Mouse (Mus musculus) right cerebral cortex, postnatal 36 days (tissue): Measurements from ENCODE around the gene Art2b.
"Not testable (repeated sequence)": the region's sequence is repeated elsewhere in the genome, so short reads cannot be mapped to it uniquely, and the experiment has no call there.

Experiments
- DNase-seq, 2 experiments: peaks; one replicate each; pipeline ENCODE4 v3.0.0; 2022; ENCODE audit warnings: low spot score in 2 of 2, mixed read lengths in 1 of 2

Gene Art2b

DNA sequence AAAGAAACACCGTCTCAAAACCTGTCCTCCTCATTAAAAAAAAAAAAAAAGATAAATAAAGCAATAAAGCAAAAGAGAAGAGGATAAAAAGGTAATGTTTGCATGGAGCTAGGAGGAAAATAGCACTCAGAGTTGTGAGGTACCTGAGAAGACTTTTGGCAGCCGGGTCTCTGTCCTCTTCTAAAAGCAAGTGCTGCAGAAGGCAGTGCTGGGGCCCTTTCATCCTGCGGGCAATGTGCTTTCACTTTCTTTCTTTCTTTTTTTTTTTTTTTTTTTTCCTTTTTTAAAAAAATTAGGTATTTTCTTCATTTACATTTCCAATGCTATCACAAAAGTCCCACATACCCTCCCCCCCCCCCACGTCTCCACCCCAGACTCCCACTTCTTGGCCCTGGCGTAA lies at the start of gene Art2b:
Gene Art2b, minus strand, starts transcription at position 193 of the 400 bp plus-strand sequence.
- no peak for DNase-seq

DNA sequence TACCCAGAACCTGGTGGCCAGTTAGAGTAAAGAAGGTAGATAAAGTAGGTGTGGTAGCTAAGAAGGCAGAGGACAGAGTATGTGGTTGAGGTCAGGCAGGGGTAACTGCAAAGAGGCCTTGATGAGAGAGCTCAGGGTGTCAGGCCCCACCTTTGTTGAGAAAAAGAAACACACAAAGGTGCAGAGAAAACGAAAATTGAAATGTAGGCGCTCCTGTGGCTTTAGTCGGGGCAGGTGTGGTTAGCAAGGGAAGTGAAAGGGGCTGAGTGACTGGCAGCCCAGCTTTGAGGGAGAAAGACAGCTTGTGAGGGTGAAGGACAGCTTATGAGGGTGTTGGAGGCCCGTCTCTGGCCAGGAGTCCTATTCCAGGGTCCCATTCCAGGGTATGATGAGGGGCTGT lies 49.1 kb upstream of the Art2b start:
- DNase-seq = no peak

DNA sequence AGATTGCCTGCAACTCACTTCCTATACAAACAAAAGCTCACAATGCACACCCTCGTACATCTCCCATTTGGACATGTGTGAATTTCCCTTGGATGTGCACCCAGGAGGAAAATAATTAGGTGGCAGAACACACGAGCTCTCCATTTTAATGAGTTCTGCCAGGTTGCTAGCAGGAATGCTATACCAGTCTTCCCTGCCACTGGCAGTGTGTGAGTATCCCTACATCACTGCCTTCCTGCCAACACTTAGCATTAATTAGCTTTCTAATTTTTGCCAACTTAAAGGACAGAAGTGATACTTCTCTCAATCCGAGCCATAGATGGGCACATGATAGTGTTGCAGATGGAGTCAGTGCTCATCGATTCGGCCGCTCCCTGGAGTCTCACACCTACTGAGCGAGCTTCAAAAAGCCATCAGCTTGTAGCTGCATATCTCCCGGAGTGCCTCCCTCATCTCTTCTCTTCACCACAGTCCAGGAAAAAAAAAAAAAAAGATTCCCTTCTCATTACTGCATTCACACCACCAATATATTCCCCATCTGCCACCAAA lies 48.3 kb upstream of the Art2b start:
- DNase-seq = no peak

DNA sequence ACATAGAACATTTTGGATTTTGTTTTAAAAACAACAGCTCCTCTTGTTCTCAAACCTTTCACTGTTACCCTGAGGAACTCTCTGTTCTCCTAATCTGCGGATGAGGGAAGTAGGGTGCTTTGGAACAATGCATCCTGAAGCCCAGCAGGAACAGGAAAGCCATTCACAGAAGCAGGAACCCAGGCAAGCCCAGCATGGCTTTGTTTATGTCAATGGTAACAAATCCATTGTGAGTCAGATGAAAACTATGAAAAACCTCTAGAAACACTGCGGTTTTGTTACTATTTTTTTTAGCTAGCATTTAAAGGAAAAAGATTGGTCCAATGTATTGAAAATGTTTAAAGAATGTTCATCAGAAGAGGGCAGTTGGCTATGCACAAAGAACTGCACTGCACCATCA lies 43.1 kb upstream of the Art2b start:
- DNase-seq = no peak

DNA sequence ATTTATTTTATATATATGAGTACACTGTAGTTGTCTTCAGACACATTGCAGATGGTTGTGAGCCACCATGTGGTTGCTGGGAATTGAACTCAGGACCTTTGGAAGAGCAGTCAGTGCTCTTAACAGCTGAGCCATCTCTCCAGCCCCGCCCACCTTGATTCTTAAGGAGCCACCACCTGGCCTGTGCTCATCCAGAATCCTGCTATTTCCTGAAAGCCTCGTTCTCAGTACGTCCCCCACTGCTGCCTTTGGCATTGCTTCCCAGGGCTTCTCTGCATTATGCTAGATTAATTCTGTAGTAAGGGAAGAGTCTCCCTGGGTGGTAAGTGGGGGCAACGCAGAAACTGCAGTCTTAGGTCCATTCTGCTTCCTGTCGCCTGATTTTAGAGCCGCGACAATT lies 41.8 kb upstream of the Art2b start:
- not testable (repeated sequence) for DNase-seq

DNA sequence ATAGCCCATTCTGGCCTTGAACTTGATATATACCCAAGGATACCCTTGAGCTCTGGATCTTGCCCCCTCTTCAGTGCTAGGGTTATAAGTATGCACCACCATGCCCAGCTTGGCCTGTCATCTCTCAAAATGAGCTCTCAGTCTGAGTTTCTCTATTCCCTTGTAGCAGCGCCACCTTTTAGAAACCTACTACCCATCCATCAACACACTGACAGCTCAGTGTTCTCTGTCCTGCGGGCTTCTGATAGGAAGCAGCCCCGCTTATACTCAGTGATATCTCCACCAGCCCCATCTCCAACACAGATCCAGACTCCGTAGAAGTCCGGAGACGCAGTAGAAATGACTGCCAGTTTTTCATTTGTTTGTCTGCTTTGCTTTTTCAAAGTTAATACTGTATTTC lies 38.9 kb upstream of the Art2b start:
- DNase-seq = no peak

DNA sequence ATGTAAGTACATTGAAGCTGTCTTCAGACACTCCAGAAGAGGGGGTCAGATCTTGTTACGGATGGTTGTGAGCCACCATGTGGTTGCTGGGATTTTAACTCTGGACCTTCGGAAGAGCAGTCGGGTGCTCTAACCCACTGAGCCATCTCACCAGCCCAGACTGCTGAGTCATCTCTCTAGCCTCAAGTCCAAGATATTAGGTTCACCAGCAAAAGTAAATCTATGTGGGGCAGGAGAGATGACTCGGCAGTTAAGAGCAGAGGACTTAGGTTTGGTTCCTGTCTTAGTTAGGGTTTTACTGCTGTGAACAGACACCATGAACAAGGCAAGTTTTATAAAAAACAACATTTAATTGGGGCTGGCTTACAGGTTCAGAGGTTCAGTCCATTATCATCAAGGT lies 36.5 kb upstream of the Art2b start:
- not testable (repeated sequence) for DNase-seq

DNA sequence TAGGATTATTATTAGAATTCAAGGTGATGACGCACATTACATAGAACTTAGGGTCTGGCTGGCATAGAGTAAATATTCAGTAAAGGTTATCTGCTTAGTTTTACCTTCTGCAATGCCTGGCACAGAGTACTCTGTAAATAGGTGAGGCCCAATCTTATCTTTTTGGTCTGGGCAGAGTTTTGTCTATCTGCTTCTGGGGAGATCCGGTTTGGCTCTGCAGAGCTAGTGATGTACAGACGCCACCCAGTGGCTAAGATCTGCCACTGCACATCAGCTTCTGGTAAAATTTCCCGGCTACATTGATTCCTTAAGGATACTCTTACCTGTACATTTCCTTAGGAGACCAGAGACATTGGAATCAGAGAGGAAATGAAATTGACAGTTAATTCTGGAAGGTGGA lies 35.0 kb upstream of the Art2b start:
- DNase-seq = peak; percentile 41 to 69

DNA sequence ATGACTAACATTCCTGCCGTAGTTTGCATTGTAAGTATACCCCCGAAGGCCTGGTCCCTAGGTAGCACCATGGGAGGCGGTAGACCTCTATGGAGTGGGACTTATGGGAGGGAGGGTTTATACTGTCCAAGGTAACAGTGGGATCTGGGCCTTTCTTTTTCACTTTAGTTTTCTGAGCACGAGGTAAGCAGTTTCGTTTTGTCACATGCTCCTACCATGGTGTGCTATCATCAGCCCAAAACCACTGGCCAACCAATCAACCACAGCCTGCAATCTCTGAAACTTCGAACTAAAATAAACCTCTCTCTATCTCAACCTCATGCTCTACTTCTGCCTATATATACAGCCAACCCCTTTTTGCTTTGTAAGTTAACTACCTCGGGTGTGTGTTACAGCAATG lies 32.9 kb upstream of the Art2b start:
- no peak for DNase-seq

DNA sequence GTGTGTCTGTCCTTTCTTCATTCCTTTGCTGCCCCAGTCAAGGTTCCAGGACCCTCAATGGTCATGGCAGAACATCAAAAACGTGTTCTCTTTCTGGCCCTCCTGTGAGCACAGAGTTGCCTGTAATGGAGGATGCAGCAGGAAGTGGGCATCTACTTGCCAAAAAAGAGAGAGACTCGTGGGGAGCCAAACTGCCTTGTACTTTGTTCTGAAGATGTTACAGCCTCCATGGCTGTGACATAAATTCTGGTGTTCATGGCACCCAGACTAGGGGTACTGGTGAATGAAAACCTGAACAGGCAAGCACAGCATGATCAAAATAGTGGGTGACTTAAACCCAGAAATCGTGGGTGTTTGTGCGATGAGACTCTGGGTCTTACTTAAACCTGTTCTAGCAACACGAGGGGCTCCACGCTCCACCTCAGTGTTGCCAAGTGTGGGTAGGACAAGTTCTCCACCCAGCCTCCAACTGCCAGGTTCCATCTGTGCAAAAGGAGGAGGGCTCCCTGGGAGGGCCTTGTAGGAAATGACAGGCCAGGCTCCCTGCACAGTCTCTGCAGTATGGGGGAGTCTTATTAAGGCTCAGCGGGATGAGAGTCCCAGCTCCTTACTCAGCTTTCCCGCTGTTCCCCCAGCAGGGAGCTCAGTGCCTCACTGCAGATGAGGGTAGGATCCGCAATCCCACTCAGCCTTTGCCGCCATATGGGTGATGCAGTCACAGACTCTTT lies 32.2 kb upstream of the Art2b start:
- peak; percentile 75 to 84 for DNase-seq

DNA sequence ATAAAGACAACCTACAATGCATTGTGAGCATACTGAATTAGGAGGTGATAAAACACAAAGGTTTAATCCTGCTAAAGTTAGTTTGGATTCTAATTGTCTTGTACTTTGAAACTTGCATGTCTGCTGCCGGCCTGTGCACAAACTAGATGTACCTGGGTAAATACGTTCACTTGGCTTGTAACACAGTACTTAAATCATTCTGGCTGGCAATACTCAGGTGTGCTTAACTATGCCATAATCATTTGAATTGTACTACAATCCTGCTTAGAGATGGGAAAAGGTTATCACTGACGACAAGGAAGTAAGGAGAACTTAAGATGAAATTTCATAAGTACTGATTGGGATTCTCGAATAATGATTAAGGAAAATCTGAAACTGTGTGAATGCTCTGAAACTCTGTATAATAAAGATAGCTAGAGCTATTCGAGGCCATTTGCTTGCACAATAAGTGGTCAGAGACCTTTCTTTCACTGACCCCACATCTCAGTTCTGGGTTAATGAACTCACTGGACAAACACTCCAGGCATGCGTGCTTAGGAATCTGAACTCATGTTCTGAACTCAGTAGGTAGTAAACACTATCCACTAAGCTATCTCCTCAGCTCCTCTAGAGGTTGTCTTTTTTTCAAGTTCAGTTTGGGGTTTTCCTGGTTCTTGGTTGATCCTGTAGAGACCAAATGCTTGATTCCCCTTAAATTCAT lies 30.9 kb upstream of the Art2b start:
- DNase-seq = no peak

DNA sequence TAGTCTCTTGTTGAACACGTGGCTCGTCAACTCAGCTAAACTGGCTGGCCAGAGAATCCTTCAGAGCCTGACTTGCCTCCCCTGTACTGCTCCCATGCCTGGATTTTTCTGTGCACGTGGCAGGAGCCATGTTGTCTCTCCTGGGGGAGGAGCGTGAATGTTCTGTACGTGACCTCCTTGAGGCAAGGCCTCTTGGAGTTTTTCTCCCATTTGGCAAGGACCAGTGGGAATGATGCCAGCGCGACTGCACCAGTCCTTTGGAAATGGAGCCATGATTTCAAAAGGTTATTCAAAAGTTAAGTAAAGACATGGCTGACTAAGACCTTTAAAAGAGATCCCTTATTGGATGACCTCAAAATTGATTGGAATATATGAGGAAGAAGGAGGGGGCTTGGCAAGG lies 30.0 kb upstream of the Art2b start:
- DNase-seq = no peak

DNA sequence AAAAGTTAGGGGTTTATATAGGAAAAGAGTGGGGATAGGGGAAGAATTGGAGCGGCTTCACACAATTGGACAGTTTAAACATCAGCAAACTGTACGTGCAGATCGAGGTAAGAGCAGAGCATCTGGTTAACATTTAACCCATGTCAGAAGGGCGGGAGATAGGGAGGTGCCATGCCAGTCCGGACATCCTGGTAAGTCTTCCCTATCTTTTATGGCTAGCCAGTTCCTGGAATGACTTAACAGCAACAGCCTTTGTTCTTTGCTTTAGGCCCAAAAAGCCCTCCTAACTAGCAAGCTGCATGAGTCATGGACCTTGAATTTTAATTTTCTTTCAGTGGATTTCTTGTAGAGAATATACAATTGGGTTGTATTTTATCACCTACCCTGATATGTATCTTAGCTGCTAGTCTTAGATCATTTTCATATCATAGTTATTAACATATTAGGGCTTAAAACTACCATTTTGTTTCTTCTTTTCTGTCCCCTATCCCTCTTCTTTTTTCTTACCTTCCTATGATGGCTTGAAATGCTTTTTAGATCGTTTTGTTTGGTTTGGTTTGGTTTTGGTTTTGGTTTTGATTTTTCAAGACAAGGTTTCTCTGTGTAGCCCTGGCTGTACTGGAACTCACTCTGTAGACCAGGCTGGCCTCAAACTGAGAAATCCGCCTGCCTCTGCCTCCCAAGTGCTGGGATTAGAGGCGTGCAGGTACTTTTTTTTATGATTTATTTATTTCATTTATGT lies 27.6 kb upstream of the Art2b start:
- not testable (repeated sequence) for DNase-seq

DNA sequence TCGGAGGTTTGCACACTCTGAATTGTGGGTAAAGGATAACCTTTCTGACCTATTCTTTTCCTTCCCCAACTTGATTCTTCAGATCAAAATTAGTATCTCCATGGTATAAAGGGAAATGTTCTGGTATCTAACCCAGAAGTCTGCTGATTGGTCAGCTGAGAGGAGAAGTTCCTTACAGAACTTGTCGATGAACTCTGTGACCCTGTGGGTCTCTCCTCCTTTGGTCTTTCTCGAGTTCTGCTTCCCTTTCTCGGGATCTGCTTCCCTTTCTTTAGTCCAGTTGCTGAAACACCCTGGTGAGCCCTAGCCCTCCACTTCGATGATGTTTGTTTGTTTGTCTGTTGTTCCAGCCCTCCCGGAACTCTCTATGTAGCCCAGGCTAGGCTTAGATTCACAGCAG lies 22.4 kb upstream of the Art2b start:
- no peak for DNase-seq

DNA sequence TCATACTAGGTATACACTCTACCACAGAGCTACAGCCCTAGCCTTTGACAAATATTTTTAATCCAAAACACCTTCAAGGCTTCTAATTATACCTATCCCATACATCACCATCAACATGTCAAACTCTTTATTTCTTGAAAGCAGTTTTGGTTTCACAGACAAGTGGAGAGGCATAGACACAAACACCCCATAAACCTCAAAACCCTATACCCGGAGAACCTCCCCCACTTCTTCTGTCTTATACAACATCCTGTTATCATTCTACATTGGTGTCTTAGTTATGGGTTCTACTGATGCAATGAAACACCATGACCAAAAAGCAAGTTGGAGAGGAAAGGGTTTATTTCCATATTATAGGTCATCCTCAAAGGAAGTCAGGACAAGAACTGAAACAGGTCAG lies 15.0 kb upstream of the Art2b start:
- no peak for DNase-seq

DNA sequence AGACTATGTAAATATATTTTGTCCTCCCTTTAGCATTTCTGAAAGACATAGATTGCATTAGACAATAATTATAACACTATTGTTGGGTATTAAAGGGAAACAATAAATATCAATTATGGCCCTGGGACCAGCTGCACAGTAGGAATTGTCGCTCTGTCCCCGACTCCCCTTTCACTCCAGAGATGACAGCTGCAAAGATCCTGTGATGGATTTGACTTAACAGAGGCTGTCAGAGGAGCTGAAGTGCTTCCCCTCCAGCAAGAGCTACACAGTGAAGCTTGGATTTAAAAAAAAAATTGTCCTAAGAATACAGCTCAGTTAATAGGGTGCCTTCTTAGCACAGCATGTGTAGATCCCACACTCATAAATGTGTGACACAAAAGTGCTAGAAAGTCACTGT lies 13.1 kb upstream of the Art2b start:
- DNase-seq = no peak

DNA sequence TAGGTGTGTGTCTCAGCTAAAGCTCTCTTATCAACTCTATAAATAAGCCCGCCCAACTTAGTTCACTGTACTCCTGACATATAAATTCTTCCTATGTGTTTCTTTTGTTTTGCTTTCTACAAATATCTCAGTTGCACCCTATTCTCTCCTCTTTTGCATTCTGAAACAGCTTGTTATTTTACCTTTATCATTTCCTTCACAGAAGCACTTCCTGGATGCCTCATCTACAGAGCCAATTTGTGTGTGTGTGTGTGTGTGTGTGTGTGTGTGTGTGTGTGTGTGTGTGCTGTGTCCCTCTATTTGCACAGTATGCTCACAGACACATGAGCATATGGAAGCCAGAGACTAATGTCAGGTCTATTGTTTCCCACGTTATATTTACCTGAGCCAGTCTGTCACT lies 9.6 kb upstream of the Art2b start:
- DNase-seq = no peak

DNA sequence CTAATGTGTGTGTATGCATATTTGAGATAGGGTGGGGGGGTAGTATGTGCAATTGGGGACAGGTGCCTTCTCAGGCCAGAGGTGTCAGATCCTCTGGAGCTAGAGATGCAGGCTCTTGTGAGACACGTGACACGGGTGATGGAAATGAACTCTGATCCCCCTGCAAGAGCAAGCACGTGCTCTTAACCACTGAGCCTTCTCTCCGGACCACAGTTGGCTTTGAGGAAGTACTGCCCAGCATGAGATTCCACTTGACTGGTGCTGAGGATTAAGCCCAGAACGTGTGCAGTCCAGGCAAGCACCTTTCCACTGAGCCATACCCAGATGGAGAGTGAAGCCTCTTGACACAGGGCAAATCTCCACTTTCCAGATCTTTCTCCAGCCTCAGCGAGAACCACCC lies 1.1 kb downstream of the Art2b start:
- not testable (repeated sequence) for DNase-seq

DNA sequence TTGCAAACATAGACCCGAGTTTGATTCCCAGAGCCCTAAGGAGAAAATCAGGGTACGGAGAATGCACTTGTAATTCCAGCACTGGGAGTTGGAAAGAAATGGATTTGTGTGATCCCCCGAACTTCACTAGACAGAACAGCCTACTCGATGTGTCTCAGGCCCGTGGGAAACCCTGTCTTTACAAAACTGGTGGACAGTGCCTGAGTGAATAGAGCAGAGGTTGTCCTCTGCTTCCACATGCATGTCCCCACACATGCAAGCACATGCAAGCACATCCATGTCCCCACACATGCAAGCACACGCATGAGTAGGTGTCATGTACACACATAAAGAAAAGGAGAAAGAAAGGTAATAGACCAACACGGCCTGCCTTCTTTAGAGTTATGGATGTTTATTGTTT lies 3.4 kb downstream of the Art2b start:
- no peak for DNase-seq

DNA sequence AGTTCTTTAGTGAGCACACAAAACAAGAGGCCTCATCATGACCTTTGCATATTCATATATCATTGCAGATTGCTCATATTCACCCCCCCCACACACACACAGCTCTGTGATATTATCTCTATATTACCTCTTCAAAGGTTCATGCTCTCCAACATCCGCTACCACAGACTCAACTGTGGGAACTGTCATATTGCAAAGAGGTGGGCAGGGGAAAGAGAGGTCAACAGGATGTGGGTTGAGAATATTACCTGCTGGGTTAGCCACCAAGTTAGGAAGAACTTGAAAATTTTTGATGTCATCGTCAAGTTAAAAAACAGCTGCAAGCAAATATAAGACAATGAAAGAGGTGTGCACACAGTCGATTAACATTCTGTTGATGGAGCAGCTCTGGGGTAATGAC lies 4.5 kb downstream of the Art2b start:
- not testable (repeated sequence) for DNase-seq

DNA sequence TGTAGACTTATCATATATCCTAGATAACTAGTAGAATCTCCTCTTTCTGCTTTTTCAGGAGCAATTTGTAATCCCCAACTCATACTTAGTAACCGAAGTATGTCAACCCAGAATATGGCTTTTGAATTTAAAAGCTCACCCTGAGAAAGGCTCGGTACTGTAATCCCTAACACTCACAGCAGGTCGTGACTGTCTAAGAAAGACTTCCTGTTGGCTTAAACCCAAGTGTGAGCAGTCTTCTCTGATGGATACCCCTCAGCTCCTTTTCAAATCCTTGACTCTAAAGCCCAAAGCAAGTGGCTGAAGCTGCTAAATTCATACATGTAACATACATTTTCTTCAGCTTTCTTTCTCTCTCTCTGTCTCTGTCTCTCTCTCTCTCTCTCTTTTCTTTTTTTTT lies 11.0 kb downstream of the Art2b start:
- DNase-seq = no peak

DNA sequence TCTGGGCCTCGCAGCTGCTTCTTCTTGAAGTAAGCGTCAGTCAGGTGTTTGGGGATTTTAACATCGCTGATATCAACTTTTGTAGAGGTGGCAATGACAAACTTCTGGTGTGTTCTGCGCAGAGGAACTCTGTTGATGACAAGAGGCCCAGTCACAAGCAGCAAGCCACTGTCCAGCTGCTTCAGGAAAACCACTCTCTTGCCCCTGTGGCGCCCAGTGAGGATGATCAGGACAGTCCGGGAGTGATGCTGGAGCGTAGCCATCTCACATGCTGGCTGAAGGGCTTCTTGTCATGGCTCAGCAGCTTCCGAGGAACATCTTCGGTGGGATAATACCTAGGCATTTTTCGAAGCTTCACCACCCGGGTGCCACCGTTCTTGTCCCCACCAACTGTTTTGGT lies 11.8 kb downstream of the Art2b start:
- DNase-seq = not testable (repeated sequence)

DNA sequence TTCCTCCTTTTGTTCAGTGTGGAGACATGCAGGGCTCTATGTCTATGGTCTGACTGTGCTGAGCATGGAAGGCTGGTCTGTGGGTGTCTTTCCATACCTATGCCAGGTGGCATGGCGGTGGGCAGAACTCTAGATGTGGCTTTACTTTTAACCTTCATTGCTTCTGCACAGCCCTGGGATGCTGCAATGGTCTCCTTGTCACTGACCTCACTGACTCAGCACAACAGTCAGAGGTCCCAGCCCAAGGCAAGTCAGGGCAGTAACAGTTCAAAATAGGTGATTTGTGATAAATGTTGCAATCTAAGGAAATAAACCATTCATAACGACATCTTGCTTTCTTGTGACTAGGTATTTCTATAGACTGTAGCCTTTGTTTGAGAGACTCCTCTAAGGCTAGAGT lies 21.3 kb downstream of the Art2b start:
- no peak for DNase-seq
